9 mouse cellular contexts compared by ENCODE assay signal in the genomic region with DNA sequence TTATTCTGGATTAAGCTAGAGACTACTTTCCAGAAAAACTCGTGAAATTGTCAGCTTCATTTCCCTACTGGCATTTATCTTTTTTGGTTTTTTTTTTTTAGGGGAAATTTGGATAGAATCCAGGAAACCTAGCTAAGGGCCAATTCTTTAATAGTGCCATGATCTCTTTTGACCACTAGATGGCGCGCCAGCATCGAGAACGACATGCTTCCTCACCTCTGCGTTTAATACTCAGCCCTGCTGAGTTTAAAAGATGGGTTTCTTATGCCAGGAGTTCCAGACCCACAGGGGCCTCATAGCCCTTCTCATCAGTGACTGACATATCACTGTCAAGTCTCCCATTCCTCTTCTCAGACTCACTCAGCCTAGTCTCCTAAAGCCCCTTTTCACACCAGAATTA. TPM values are rescaled to one million over a fixed set of nuclear protein-coding genes. Genes with fewer than 3 reads are reported as not detected.
DNase-seq lines count a peak whose midpoint lies in the region; ATAC-seq and TF ChIP-seq lines count a peak whose summit lies in the region.
"Had no signal": no experiment of that assay in that cellular context is flagged by ENCODE, and none has a peak within 500 bp of the region (broad histone marks: within the 10 kb centered on the region; RNA-seq: fewer than 3 reads in every experiment).

No protein-coding gene starts in this region.

- no peak for ATAC-seq in heart, embryonic 12.5 days (ENCODE audit: insufficient number of reproducible peaks, low FRiP score)
- ATAC-seq in megakaryocyte-erythroid progenitor cell, adult 5-6 weeks (replicated peaks; ENCODE audit: low FRiP score, low TSS enrichment, poor library complexity, severe bottlenecking) = 0 out of 2 replicates have a peak, but pooled peaks have one; percentile 61

- no peak overlapping the region for H3K9ac ChIP-seq in heart, embryonic 12.5 days
- H3K9ac ChIP-seq: liver, embryonic 15.5 days had no signal

- peaks cover 13% of the 10 kb centered on the region for H3K27me3 ChIP-seq in heart, embryonic 12.5 days (replicated peaks)

- no peak overlapping the region for H3K4me3 ChIP-seq in heart, embryonic 12.5 days
- H3K4me3 ChIP-seq in gastrocnemius, adult 2 months = no peak overlapping the region
- H3K4me3 ChIP-seq: liver, embryonic 15.5 days had no signal

- WGBS in heart, embryonic 12.5 days = 4% methylated on average over 6 of the region's 6 CpGs

- peak; percentile 85 for TF ChIP-seq CTCF in gastrocnemius, adult 2 months (IDR thresholded peaks at IDR 0.05)

- H3K36me3 ChIP-seq in heart, embryonic 12.5 days = no peaks in the 10 kb centered on the region
- H3K36me3 ChIP-seq: liver, embryonic 15.5 days had no signal

- no peaks in the 10 kb centered on the region for H3K9me3 ChIP-seq in heart, embryonic 12.5 days (replicated peaks)
- H3K9me3 ChIP-seq: liver, embryonic 15.5 days had no signal

- intact Hi-C loops in gastrocnemius, adult 2 months (cut with DNase I) = loop anchor here (1.0 kb wide), 1 partner anchor 298 kb away; no protein-coding TSS in a partner anchor

- H3K4me1 ChIP-seq in heart, embryonic 12.5 days (replicated peaks) = no peaks in the 10 kb centered on the region
- H3K4me1 ChIP-seq: liver, embryonic 15.5 days had no signal

- H3K27ac ChIP-seq in heart, embryonic 12.5 days (ENCODE audit: poor library complexity, severe bottlenecking) = no peak overlapping the region
- no peak overlapping the region for H3K27ac ChIP-seq in gastrocnemius, adult 2 months
- H3K27ac ChIP-seq: liver, embryonic 15.5 days had no signal

- peak; percentile 33 for DNase-seq in heart, adult 8-10 months (ENCODE audit: low spot score)
- DNase-seq in Muller cell, postnatal 12 days (ENCODE audit: inconsistent ontology term) = peak; percentile 35
- peak; percentile 53 for DNase-seq in cerebellum, adult 9-10 months
- DNase-seq in gastrocnemius, adult 2 months = peak; percentile 58
- peak; percentile 12 to 63 for DNase-seq in layer of hippocampus, adult 8-10 months (ENCODE audit: low spot score in 2 of 2)
- DNase-seq in spleen, postnatal 4 days (ENCODE audit: low spot score in 2 of 2) = peak; percentile 14 to 68

- no peak overlapping the region for H3K4me2 ChIP-seq in heart, embryonic 12.5 days
- H3K4me2 ChIP-seq: liver, embryonic 15.5 days had no signal

RNA-seq across cellular contexts. Expression of a gene that starts 15.5 kb away (rescaled TPM):
- not detected for total RNA-seq in heart, adult 8-10 months (2022)
- polyA plus RNA-seq in heart, embryonic 12.5 days (2016; fragmentation: Nextera tagmentation; extraction: Ambion mirVana) = 1.3 and 1.5 TPM in 2 replicates
- not detected for total RNA-seq in gastrocnemius, adult 2 months (2021)
- total RNA-seq in layer of hippocampus, adult 8-10 months (2022) = under 1 TPM in 2 of 4 experiments, not detected in 2; 0.14 to 0.64 TPM
- total RNA-seq in megakaryocyte-erythroid progenitor cell, adult 5-6 weeks (2014; fragmentation: Nextera tagmentation) = not detected in 2 replicates
- not detected in 2 replicates for total RNA-seq in megakaryocyte-erythroid progenitor cell, adult 5-6 weeks (2017)
